Mouse (Mus musculus): ENCODE results near the gene Ugt1a6b.

Gene Ugt1a6b

DNA sequence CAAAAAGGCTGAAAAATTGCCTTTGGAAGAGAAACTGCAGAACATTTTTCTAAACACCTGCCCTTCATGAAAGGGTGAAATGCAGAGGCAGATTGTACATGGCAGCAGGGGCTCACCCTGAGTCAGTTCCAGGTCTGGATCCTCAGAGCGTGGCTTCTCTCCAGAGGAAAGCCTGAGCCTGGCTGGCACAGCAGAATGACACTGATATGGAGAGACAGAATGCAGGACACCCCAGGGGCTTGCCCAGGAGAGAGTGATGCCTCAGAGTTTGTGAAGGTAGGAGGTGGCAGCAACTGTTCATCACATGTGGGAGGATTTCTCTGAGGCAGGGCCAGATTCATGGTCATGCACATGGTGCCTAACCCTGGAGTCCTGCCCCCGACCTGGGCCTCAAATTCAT is 96.9 kb downstream of the Ugt1a6b start:
- DNase-seq (ENCODE audit: low spot score) = no peak

DNA sequence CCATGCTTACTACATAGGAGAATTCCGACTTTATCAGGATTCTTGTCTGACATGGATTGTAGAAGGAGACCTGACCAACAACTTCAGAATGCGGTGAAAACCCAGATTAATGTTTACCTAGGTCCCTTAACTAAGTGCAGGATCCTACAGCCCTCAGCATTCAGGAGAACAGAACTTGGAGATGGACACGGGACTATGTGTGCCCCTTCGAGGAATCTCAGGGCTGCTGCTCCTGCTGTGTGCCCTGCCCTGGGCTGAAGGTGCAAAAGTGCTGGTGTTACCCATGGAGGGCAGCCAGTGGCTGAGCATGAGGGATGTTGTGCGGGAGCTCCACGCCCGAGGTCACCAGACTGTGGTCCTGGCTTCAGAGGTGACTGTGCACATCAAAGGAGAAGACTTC is 97.4 kb downstream of the Ugt1a6b start, which contains the start of gene Ugt1a2:
Gene Ugt1a2, plus strand, starts transcription at position 146 of the 400 bp plus-strand sequence.
- no peak for DNase-seq (ENCODE audit: low spot score)

DNA sequence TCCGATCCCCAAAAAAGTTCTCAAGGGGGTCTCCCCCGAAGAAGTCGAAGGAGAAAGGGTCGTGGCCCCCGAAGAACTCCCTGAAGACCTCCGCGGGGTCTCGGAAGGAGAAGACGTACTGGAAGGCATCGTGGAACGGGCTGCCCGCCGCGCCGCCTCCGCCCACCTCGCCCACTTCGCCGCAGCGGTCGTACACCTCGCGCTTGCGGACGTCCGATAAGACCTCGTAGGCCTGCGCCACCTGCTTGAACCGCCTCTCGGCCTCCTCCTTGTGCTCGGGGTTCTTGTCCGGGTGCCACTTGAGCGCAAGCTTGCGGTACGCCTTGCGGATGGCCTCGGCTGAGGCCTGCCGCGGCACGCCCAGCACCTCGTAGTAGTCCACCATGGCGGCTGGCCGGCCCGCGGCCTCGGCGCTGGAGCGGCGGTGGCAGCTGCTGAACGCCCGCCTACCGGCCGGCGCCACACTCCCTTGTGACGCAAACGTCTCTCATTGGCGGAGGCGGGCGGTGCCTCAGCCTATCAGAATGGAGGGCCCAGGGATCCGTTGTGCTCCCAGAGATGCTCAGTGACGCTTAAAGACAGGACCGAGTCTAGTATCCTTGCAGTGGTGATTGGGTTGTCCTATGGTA is 102.4 kb downstream of the Ugt1a6b start, which contains the start of gene Dnajb3:
Gene Dnajb3, minus strand, starts transcription at position 489 of the 629 bp plus-strand sequence.
- DNase-seq (ENCODE audit: low spot score) = no peak

DNA sequence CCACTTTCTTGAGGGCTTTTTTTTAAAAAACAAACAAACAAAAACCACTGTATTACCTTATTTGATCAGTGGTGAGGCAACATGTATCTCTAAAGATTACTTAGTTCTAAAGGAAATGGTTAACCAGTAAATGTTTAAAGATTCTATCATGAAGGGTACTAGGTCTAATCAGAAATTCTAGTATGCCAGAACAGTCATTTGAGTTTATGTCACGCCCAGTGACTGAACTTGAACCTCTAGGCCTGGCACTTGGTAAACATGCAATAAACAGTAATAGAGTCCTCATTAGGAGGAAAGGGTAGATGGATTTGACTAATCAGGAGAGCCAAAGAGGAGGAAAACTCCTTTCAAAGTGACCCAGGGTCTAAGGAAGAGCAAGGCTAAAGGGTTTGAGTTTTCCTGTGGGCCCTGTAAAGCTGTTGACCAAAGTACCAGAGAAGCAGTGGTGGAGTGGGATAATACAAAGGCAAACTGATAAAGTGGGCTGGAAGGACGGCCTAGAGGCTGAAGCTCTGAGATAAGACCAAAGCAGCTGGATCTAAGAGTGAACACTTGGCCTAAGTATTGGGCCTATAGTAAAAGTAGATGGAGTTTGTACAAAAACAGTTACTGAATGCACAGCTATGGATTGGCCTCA is 103.9 kb downstream of the Ugt1a6b start:
- DNase-seq (ENCODE audit: low spot score) = no peak

DNA sequence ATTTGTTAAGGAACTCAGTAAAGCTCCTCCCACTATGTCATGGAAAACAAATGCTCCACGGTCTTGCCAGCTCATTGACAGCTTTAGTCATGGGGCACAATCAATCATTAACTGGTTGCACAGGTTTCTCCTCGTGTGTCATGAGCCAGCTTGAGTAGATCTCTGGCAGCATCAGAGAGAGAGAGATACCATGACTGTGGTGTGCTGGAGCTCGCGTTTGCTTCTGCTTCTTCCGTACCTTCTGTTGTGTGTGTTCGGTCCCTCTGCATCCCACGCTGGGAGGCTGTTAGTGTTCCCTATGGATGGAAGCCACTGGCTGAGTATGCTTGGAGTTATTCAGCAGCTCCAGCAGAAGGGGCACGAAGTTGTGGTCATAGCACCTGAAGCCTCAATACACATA is 108.8 kb downstream of the Ugt1a6b start, which contains the start of gene Ugt1a1:
Gene Ugt1a1, plus strand, starts transcription at position 148 of the 400 bp plus-strand sequence.
- DNase-seq (ENCODE audit: low spot score) = peak; percentile 28

DNA sequence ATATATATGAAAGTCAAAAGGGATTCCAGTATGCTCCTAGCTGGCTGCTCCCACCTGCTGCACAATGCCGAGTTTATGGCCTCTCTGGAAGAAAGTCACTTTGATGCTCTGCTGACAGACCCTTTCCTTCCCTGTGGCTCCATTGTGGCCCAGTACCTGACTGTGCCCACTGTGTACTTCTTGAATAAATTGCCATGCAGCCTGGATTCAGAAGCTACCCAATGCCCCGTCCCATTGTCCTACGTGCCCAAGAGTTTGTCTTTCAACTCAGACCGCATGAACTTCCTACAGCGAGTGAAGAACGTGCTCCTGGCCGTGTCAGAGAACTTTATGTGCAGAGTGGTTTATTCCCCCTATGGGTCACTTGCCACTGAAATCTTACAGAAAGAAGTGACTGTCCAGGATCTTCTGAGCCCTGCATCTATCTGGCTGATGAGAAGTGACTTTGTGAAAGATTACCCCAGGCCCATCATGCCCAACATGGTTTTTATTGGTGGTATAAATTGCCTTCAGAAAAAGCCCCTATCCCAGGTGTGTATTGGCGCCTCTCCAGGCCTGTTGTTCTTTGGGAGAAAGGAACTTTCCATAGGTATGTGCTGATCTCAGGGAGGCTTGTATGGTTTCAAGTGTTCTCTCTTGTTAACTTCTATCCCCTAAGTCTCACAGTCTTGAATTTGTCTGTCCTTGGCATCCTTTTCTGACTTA is 109.4 kb downstream of the Ugt1a6b start:
- no peak for DNase-seq (ENCODE audit: low spot score)

DNA sequence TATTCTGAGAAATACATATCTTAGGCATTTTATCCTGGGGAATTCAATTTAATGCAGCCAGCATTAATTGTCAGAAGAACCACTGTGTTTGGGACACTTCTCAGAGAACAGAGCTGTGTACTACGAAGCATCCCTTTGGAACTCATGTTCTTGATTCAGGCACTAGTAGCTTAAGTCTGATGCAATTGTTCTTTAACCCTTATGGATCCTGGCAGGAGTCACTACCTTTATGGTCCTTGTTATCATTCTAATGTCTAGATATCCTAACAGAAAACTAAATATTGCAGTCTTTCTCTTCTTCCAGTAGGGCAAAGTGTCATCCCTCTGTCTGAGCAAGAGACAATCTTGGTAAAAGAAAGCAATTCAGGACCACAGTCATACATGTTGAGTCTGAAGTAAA is 110.0 kb downstream of the Ugt1a6b start:
- no peak for DNase-seq (ENCODE audit: low spot score)

DNA sequence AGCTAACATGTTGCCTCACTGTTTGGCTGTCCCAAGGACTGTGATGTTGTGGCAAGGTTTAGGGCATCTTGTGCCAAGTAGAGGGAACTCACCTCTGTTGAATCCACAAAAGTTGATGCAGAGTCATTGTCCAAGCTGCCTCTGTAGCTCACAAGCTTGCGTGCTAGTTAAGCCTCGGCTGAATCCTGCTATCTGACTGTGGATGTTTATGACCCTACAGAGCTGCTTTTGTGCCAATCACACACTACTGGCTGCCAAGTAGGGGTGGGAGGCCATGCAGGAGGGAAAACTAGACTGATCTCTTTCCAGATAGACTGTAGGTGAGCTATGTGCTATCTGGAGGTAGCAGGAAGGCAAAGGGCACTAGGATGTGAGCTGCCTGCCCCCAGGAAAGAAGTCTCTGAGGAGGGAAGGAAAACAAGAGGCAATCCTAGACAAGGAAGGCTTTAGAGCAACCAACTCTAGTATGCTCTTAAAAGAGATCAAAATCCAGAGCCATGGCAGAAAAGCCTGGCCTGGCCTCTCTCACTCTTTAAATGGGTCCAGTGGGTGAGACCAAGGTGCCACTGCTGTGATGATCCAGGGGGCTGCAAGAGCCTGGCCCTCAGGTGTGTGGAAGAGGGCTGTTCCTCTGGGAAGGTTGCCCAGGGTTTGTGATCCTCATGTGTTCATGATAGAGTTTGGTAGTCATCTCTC is 110.9 kb downstream of the Ugt1a6b start:
- peak; percentile 52 for DNase-seq (ENCODE audit: low spot score)

DNA sequence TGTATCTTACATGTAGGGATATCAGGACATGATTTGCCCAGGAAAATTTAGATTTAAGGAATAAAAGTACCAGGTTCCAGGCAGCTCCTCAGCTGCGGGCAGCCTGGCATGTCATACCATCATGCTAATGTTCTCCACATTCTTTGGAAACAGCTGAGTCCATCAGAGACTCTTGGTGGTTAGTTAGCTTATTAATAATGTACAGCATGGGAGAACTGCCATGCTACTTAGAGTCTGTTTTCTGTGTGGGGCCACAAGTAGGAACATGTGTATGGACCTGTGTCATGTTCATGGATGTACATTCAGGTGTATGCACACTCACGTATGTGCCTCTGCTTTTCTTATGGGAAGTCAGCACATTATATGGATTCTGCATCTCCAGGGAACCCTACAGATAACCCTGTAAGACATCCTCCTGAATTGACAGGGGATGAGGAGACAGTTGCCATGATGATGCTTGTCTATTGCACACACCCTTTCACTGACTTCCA is 111.5 kb downstream of the Ugt1a6b start:
- no peak for DNase-seq (ENCODE audit: low spot score)

DNA sequence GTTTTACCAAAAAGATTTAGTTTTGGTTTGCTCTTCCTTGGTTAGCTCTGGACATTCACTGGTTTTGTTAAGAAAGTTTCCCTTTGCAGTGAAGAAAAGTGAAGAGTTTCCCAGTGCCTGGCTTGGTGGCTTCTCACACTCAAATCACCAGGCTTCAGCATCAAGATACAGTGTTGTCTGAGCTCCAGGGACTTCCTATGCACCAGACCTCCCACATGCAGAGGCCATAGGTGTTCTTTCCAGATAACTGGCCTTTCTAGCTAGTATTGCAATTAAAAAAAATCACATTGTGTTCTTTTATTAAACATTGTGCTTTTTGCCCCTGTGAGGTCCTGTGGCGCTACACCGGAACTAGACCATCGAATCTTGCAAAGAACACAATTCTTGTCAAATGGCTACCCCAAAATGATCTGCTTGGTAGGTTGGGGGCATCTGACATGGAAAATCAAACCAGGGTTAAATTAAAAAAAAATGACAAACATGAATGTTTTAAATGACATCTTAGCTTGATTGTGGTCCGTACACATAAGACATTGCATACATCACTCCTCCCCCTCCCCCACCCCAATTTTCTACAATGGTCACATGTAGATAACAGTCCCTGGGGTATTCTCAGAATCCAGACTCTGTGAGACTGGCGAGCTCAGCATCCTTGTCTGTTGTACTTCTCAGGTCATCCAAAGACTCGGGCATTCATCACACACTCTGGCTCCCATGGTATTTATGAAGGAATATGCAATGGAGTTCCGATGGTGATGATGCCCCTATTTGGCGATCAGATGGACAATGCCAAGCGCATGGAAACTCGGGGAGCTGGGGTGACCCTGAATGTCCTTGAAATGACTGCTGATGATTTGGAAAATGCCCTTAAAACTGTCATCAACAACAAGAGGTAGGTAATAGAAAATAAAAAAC is 112.7 kb downstream of the Ugt1a6b start:
- DNase-seq (ENCODE audit: low spot score) = no peak

DNA sequence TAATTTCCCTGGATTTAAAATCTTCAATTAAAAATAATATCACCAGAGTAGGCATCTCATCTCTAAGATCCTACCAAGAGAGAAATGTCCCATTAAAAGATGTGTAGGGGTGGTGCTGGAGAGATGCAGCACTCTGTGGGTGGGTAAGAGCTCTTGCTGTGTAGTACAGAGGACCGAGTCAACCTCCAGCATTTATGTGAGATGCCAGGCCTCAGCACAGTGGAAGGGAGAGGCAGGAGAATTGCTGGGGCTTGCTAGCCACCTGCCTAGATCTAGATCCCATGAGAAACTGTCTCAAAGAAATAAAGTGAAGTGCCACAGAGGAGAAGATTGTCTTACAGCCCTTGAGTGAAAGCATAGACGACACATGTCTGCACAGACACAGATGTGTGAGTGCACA is 113.5 kb downstream of the Ugt1a6b start:
- DNase-seq (ENCODE audit: low spot score) = no peak

DNA sequence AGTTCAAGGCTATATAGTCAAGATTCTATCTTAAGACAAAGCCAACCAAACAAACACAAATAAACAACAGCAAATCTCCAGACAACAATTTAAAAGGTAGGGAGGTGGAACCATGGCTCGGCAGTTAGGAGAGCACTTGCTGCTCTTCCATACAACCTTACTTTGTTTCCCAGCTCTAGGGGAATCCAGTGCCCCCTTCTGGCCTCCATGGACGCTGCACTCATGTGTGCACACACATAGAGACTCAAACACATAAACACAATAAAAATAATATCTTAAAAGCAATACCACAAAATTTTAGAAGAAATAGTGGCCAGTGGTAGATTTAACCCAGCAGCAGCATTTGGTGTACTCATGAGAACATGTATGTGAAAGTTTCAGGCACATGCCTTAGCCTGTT is 114.1 kb downstream of the Ugt1a6b start:
- DNase-seq (ENCODE audit: low spot score) = no peak

DNA sequence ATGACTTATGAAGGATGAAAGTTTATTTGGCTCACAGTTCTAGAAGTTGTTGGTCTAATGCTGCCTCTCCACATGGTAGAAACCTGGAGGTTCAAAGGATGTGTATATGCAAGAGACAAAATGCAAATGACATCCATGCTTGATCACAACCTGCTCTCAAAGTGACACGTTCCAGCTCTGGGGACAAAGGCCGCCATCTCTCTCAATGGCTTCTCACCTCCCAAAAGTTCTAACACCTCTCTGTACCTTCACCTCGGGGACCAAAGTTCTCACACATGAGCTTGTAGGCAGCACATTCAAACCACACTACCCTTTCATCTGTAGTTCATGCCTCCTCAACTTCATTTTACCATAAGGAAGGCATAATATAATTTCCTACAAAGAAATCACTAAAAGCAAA is 114.5 kb downstream of the Ugt1a6b start:
- no peak for DNase-seq (ENCODE audit: low spot score)

DNA sequence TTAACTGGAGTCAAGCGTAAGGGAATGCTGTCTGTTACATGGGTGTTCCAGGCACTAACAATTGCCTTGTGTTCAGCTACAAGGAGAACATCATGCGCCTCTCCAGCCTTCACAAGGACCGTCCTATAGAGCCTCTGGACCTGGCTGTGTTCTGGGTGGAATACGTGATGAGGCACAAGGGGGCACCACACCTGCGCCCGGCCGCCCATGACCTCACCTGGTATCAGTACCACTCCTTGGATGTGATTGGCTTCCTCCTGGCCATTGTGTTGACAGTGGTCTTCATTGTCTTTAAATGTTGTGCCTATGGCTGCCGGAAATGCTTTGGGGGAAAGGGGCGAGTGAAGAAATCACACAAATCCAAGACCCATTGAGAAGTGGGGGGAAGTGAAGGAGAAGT is 115.0 kb downstream of the Ugt1a6b start:
- no peak for DNase-seq (ENCODE audit: low spot score)

DNA sequence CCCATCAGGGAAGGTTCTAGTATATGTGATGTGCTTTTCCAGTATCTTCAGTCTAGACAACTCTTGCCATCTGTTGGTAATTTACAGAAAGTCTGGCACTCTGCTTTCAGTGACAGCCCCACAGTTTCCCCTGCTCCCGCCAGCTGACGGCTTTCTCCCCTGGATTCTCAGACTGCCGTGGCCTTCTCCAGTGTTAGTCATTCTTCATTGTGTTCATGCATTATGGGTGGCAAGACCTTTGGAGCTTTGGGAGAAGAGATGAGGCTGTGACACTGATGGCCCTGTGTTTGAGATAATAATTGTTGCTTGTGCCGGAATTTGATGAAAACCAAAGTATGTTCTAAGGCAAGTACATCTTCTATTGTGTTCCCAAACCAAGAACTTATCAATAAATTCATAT is 115.5 kb downstream of the Ugt1a6b start:
- DNase-seq (ENCODE audit: low spot score) = no peak

DNA sequence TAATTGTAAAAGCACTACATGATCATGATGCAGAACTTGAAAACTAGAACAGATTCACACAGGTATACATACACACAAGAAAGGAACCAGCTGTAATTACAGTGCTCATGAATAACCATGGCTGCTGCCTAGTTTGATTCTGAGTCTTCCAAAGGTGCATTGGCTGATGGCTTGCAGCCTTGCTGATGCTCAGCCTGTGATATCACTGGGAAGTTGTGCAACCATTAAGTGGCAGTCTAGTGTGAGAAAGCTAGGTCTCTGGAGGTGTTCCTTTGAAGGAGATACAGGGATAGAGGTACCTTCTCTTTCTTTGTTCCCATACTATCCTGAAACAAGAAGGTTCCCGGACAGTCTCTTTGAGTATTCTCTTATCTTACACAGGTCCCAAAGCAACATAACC is 116.0 kb downstream of the Ugt1a6b start:
- no peak for DNase-seq (ENCODE audit: low spot score)

DNA sequence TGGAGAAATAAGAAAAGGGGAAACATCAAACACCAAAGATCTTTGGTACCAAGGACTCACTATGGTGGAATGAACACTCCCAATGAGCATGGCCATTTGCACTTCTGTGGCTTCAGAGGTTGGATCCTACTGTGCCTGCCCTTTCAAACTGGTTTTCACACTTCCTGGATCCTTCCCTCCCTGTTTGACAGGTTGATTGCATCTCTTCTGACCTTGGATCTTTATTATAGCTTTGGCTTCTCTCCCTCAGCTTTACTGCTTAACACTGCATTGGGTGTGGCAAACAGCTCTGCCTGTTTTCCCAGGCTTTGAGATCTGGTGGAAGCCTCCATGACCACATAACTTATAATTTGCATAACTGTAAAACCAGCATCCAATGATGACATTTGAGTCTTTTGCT is 117.3 kb downstream of the Ugt1a6b start:
- no peak for DNase-seq (ENCODE audit: low spot score)

DNA sequence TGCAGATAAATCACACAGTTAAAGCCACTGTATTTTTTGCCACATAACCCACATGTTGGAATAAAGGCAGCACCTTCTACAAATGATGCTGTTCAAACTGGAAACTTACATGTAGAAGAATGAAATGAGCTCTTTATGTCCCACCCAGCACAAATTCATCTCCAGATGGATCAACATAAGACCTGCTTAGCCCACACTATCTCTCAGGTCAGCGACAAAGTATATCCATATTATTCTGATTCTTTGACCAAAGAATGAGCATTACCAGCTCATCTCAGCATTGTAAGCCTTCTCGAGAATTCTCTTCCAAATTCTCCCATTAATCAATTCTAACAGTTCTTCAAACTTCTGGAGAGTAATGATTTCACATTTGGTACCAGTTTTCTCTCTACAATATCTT is 119.2 kb downstream of the Ugt1a6b start:
- no peak for DNase-seq (ENCODE audit: low spot score)

DNA sequence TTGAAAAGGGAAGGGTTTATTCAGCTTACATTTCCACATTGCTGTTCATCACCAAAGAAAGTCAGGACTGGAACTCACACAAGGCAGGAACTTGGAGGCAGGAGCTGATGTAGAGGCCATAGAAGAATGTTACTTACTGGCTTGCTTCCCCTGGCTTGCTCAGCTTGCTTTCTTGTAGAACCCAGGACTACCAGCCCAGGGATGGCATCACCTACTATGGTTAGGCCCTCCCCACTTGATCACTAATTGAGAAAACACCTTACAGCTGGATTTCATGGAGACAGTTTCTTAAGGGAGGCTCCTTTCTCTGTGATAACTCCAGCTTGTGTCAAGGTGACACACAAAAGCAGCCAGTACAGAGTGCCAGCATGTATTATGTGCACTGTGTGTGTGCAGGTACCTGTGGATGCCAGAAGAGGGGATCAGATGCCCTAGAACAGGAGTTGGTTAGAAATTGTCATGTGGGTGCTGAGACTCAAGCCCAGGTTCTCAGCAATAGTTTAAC is 120.0 kb downstream of the Ugt1a6b start:
- DNase-seq (ENCODE audit: low spot score) = peak; percentile 6

DNA sequence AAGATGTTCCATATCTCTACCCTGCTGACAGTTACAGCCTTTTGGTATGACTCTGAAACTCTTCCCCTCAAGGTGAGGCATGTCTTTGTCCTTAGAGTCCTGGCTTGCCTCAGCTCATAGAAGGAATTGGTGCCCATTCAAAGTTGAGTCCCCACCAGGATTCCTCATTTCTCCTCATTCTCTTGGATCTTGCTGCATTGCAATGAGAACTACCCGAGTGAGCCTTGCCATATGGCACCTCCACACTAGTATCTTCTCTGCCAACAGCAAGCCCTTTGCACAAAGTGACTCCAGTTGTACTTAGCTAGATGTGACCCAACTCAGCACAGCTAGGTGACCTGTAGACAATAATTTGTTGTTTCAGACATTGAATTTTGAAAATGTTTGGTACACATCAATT is 120.5 kb downstream of the Ugt1a6b start:
- DNase-seq (ENCODE audit: low spot score) = peak; percentile 12

All from ovary, adult 18-20 months (tissue).